Mouse (Mus musculus) MEL (cell line): ENCODE data around the gene Calm3.

ENCODE experiments used
- CHD1 ChIP-seq: IDR thresholded peaks from 2 replicates; pipeline ENCODE4 v1.6.1; 2012; ENCODE audit warnings: low read depth, mild to moderate bottlenecking, inconsistent platforms, low read length, improper control_type of control experiment
- CHD2 ChIP-seq: IDR thresholded peaks from 2 replicates; pipeline ENCODE4 v1.6.1; 2011; ENCODE audit warnings: low read length, improper control_type of control experiment
- CTCF ChIP-seq, 3 experiments: IDR thresholded peaks in 2 of 3; conservative IDR thresholded peaks in 1 of 3; 2 replicates each; pipeline ENCODE4 v1.5.1; 2011 to 2012; ENCODE audit warnings: low read length in 3 of 3, low read depth in 2 of 3, mild to moderate bottlenecking in 2 of 3, improper control_type of control experiment in 1 of 3, inconsistent platforms in 1 of 3, mixed read lengths in 1 of 3, moderate library complexity in 1 of 3; ENCODE audit not compliant: control insufficient read depth in 1 of 3, insufficient read depth in 1 of 3, poor library complexity in 1 of 3, severe bottlenecking in 1 of 3
- EP300 ChIP-seq, 2 experiments: IDR thresholded peaks; 2 replicates each; pipeline ENCODE4 v1.6.1; 2011; ENCODE audit warnings: improper control_type of control experiment in 2 of 2, low read length in 2 of 2, low read depth in 1 of 2, mild to moderate bottlenecking in 1 of 2
- GATA1 ChIP-seq: IDR thresholded peaks from 2 replicates; pipeline ENCODE4 v1.6.1; 2011; ENCODE audit warnings: low read depth, low read length, improper control_type of control experiment
- HCFC1 ChIP-seq: IDR thresholded peaks from 2 replicates; pipeline ENCODE4 v1.6.1; 2012; ENCODE audit warnings: low read depth, mild to moderate bottlenecking, inconsistent platforms, low read length, improper control_type of control experiment, moderate library complexity
- MAFK ChIP-seq: IDR thresholded peaks from 2 replicates; pipeline ENCODE4 v1.6.1; 2011; ENCODE audit warnings: low read depth, mild to moderate bottlenecking, low read length, improper control_type of control experiment, borderline replicate concordance
- MXI1 ChIP-seq: IDR thresholded peaks from 2 replicates; pipeline ENCODE4 v1.6.1; 2011; ENCODE audit warnings: mild to moderate bottlenecking, low read depth, low read length, improper control_type of control experiment
- POLR2AphosphoS2 ChIP-seq: IDR thresholded peaks from 2 replicates; pipeline ENCODE4 v1.6.1; 2011; ENCODE audit warnings: low read length, improper control_type of control experiment
- POLR2AphosphoS5 ChIP-seq: IDR thresholded peaks from 2 replicates; pipeline ENCODE4 v1.6.1; 2012; ENCODE audit warnings: low read depth, borderline replicate concordance, mild to moderate bottlenecking, inconsistent platforms, low read length, moderate library complexity, mixed read lengths
- SMC3 ChIP-seq: IDR thresholded peaks from 2 replicates; pipeline ENCODE4 v1.6.1; 2011; ENCODE audit warnings: low read depth, low read length, improper control_type of control experiment
- TAL1 ChIP-seq: IDR thresholded peaks from 2 replicates; pipeline ENCODE4 v1.6.1; 2012; ENCODE audit warnings: mild to moderate bottlenecking, inconsistent platforms, low read length, moderate library complexity, mixed read lengths
- ZKSCAN1 ChIP-seq: IDR thresholded peaks from 2 replicates; pipeline ENCODE4 v1.6.1; 2012; ENCODE audit warnings: low read depth, mild to moderate bottlenecking, inconsistent platforms, low read length, improper control_type of control experiment, moderate library complexity

DNA sequence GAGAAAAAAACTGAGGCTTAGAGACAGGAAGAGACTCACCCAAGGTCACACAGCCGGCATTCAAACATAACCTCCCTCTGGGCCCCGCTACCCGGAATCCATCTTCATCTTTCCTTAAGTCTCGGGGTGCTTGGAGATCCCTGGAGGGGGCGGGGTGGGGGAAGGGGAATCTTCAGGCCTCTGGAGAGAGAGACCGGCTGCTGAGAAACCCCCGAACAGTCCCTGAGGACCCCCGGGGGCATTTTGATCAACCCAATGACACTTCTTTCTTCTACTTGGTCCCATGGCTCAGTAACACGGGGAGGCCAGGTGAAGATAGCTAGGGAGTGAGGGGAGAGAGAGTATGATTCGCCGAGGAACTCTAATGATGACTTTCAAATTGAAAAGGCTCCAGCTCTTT is 47.9 kb downstream of the Calm3 start:
- TF ChIP-seq EP300 (IDR thresholded peaks at IDR 0.05; ENCODE audit: low read depth in 1 of 2, low read length in 2 of 2) (no peak), HCFC1 (no peak), TAL1 (no peak), SMC3 (no peak), CHD1 (no peak), POLR2AphosphoS5 (no peak), CTCF (IDR thresholded peaks at IDR 0.05 in 2 of 3, conservative IDR thresholded peaks at IDR 0.05 in 1 of 3; ENCODE audit: control insufficient read depth in 1 of 3, insufficient read depth in 1 of 3, low read depth in 2 of 3, low read length in 3 of 3, poor library complexity in 1 of 3, severe bottlenecking in 1 of 3) (no peak), MAFK (no peak), MXI1 (no peak), ZKSCAN1 (no peak), POLR2AphosphoS2 (no peak), CHD2 (no peak), GATA1 (no peak)
